Comparison of ENCODE assay signal across 17 mouse cellular contexts in the genomic region with DNA sequence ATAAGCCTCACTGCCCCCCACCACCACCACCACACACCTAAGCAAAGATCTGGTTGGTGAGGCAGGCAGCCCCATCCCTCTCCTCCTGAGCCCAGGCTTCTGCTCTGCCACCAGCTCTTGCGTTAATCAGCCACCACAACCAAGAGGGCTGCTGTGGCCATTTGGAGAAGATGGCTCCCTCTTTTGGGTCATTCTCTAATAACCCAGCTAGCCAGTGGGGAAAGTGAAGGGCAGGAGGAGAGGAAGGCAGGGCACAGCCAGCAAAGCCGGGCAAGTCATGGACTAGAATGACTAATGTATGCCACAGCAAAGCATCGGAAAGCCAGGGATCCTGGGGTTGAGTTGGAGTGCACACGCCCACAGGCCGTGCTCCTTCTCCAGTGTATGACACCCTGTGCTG.
"Had no signal": no experiment of that assay in that cellular context is flagged by ENCODE, and none has a peak within 500 bp of the region (broad histone marks: within the 10 kb centered on the region; RNA-seq: fewer than 3 reads in every experiment).

No protein-coding gene starts in this region.

- H3K27me3 ChIP-seq: lung, embryonic 15.5 days; megakaryocyte, embryonic 14.5 days; midbrain, embryonic 12.5 days; neural tube, embryonic 12.5 days; stomach, embryonic 15.5 days had no signal

- H3K9ac ChIP-seq: liver, postnatal 0 days; lung, embryonic 15.5 days; midbrain, embryonic 12.5 days; neural tube, embryonic 12.5 days; stomach, embryonic 15.5 days had no signal

- H3K4me2 ChIP-seq: lung, embryonic 15.5 days; midbrain, embryonic 12.5 days; neural tube, embryonic 12.5 days; stomach, embryonic 15.5 days had no signal

- H3K9me3 ChIP-seq: lung, embryonic 15.5 days; midbrain, embryonic 12.5 days; neural tube, embryonic 12.5 days; stomach, embryonic 15.5 days had no signal

- H3K4me3 ChIP-seq: lung, embryonic 15.5 days; megakaryocyte, embryonic 14.5 days; midbrain, embryonic 12.5 days; neural tube, embryonic 12.5 days; stomach, embryonic 15.5 days had no signal

- DNase-seq: liver, postnatal 0 days; lung, adult 2 months; lung, postnatal 14 days; lung, postnatal 36 days; midbrain, embryonic 14.5 days; right cerebral cortex, postnatal 14 days; thymus, adult 2 months; thymus, postnatal 25 days; thymus, postnatal 4 days had no signal

- H3K36me3 ChIP-seq: lung, embryonic 15.5 days; midbrain, embryonic 12.5 days; neural tube, embryonic 12.5 days; stomach, embryonic 15.5 days had no signal

- H3K27ac ChIP-seq: lung, embryonic 15.5 days; macrophage; midbrain, embryonic 12.5 days; neural tube, embryonic 12.5 days; stomach, embryonic 15.5 days; stomach, postnatal 0 days had no signal

- H3K4me1 ChIP-seq: megakaryocyte, embryonic 14.5 days; neural tube, embryonic 12.5 days; stomach, embryonic 15.5 days had no signal

- ATAC-seq: liver, postnatal 0 days; lung, postnatal 0 days had no signal
